Mouse (Mus musculus): ENCODE results near the gene Commd7. TPM values are rescaled to one million over a fixed set of nuclear protein-coding genes. Genes with fewer than 3 reads are reported as not detected.

Gene Commd7
- polyA plus RNA-seq, 1 experiment, result 15.3 TPM

- Histone ChIP-seq H3K27ac (ENCODE audit: insufficient read depth, low read length) (peak overlapping the region; percentile 69), H3K4me3 (ENCODE audit: extremely low read depth, insufficient read depth, insufficient read length) (peak overlapping the region; percentile 84), H3K36me3 (ENCODE audit: control insufficient read depth, insufficient read depth, low read length) (peaks cover 6% of the 10 kb centered on the region), H3K4me1 (ENCODE audit: control insufficient read depth, insufficient read depth, insufficient read length) (no peaks in the 10 kb centered on the region; the same call in 1 of the 2 replicates), H3K27me3 (ENCODE audit: control insufficient read depth, insufficient read depth, low read length) (no peaks in the 10 kb centered on the region)
- WGBS, result 4% methylated on average over 2 of the region's 2 CpGs
- TF ChIP-seq POLR2A (IDR thresholded peaks at IDR 0.05; ENCODE audit: low read depth, low read length), result no peak
- no peak for TF ChIP-seq CTCF (IDR thresholded peaks at IDR 0.05; ENCODE audit: extremely low read depth, insufficient read depth, insufficient read length, insufficient replicate concordance)
- DNase-seq (ENCODE audit: low read depth in 1 of 2, low spot score in 2 of 2), result no peak
Observed at GRCm38 (mm10) chr2:153632871-153633226, 268 bp upstream of the Commd7 start.

GRCm38 (mm10) chr2:153630950-153631349 lies 1.6 kb downstream of the Commd7 start:
- TF ChIP-seq CTCF (IDR thresholded peaks at IDR 0.05; ENCODE audit: extremely low read depth, insufficient read depth, insufficient read length, insufficient replicate concordance) (no peak), POLR2A (IDR thresholded peaks at IDR 0.05; ENCODE audit: low read depth, low read length) (no peak)
- 44% methylated on average over 3 of the region's 3 CpGs for WGBS

GRCm38 (mm10) chr2:153622449-153622848 lies 10.1 kb downstream of the Commd7 start:
- no peak overlapping the region for H3K4me3 ChIP-seq (ENCODE audit: extremely low read depth, insufficient read depth, insufficient read length)
- H3K27ac ChIP-seq (ENCODE audit: insufficient read depth, low read length), result no peak overlapping the region
- peaks cover 50% of the 10 kb centered on the region for H3K36me3 ChIP-seq (ENCODE audit: control insufficient read depth, insufficient read depth, low read length)
- H3K27me3 ChIP-seq (ENCODE audit: control insufficient read depth, insufficient read depth, low read length), result no peaks in the 10 kb centered on the region
- no peaks in the 10 kb centered on the region for H3K4me1 ChIP-seq (ENCODE audit: control insufficient read depth, insufficient read depth, insufficient read length)
- TF ChIP-seq CTCF (IDR thresholded peaks at IDR 0.05; ENCODE audit: extremely low read depth, insufficient read depth, insufficient read length, insufficient replicate concordance), result no peak
- TF ChIP-seq POLR2A (IDR thresholded peaks at IDR 0.05; ENCODE audit: low read depth, low read length), result no peak
- DNase-seq (ENCODE audit: low read depth in 1 of 2, low spot score in 2 of 2), result no peak
- 93% methylated on average over 10 of the region's 10 CpGs for WGBS

More at GRCm38 (mm10) chr2:153630950-153631349, 1.6 kb downstream of the Commd7 start:
- no peaks in the 10 kb centered on the region for H3K27me3 ChIP-seq (ENCODE audit: control insufficient read depth, insufficient read depth, low read length)
- H3K4me1 ChIP-seq (ENCODE audit: control insufficient read depth, insufficient read depth, insufficient read length), result no peaks in the 10 kb centered on the region; the same call in 1 of the 2 replicates
- peaks cover 13% of the 10 kb centered on the region for H3K36me3 ChIP-seq (ENCODE audit: control insufficient read depth, insufficient read depth, low read length)
- H3K4me3 ChIP-seq (ENCODE audit: extremely low read depth, insufficient read depth, insufficient read length), result no peak overlapping the region
- no peak for DNase-seq (ENCODE audit: low read depth in 1 of 2, low spot score in 2 of 2)
- H3K27ac ChIP-seq (ENCODE audit: insufficient read depth, low read length), result no peak overlapping the region

GRCm38 (mm10) chr2:153618889-153619288 lies 13.7 kb downstream of the Commd7 start:
- Histone ChIP-seq H3K27ac (ENCODE audit: insufficient read depth, low read length) (no peak overlapping the region), H3K27me3 (ENCODE audit: control insufficient read depth, insufficient read depth, low read length) (no peaks in the 10 kb centered on the region), H3K4me3 (ENCODE audit: extremely low read depth, insufficient read depth, insufficient read length) (no peak overlapping the region), H3K36me3 (ENCODE audit: control insufficient read depth, insufficient read depth, low read length) (peaks cover 45% of the 10 kb centered on the region), H3K4me1 (ENCODE audit: control insufficient read depth, insufficient read depth, insufficient read length) (no peaks in the 10 kb centered on the region)
- no peak for DNase-seq (ENCODE audit: low read depth in 1 of 2, low spot score in 2 of 2)
- 46% methylated on average over 10 of the region's 10 CpGs for WGBS
- TF ChIP-seq CTCF (IDR thresholded peaks at IDR 0.05; ENCODE audit: extremely low read depth, insufficient read depth, insufficient read length, insufficient replicate concordance) (no peak), POLR2A (IDR thresholded peaks at IDR 0.05; ENCODE audit: low read depth, low read length) (no peak)

GRCm38 (mm10) chr2:153618439-153618838 lies 14.1 kb downstream of the Commd7 start:
- TF ChIP-seq POLR2A (IDR thresholded peaks at IDR 0.05; ENCODE audit: low read depth, low read length) (no peak), CTCF (IDR thresholded peaks at IDR 0.05; ENCODE audit: extremely low read depth, insufficient read depth, insufficient read length, insufficient replicate concordance) (no peak)
- DNase-seq (ENCODE audit: low read depth in 1 of 2, low spot score in 2 of 2), result no peak
- Histone ChIP-seq H3K27ac (ENCODE audit: insufficient read depth, low read length) (no peak overlapping the region), H3K4me3 (ENCODE audit: extremely low read depth, insufficient read depth, insufficient read length) (no peak overlapping the region), H3K36me3 (ENCODE audit: control insufficient read depth, insufficient read depth, low read length) (peaks cover 43% of the 10 kb centered on the region), H3K27me3 (ENCODE audit: control insufficient read depth, insufficient read depth, low read length) (no peaks in the 10 kb centered on the region), H3K4me1 (ENCODE audit: control insufficient read depth, insufficient read depth, insufficient read length) (no peaks in the 10 kb centered on the region)
- WGBS, result 56% methylated on average over 6 of the region's 6 CpGs

GRCm38 (mm10) chr2:153616893-153617292 lies 15.7 kb downstream of the Commd7 start:
- 78% methylated on average over 3 of the region's 3 CpGs for WGBS
- H3K4me1 ChIP-seq (ENCODE audit: control insufficient read depth, insufficient read depth, insufficient read length), result no peaks in the 10 kb centered on the region
- no peak overlapping the region for H3K4me3 ChIP-seq (ENCODE audit: extremely low read depth, insufficient read depth, insufficient read length)
- no peak overlapping the region for H3K27ac ChIP-seq (ENCODE audit: insufficient read depth, low read length)
- H3K36me3 ChIP-seq (ENCODE audit: control insufficient read depth, insufficient read depth, low read length), result peaks cover 32% of the 10 kb centered on the region
- H3K27me3 ChIP-seq (ENCODE audit: control insufficient read depth, insufficient read depth, low read length), result no peaks in the 10 kb centered on the region
- no peak for DNase-seq (ENCODE audit: low read depth in 1 of 2, low spot score in 2 of 2)
- TF ChIP-seq POLR2A (IDR thresholded peaks at IDR 0.05; ENCODE audit: low read depth, low read length), result no peak
- no peak for TF ChIP-seq CTCF (IDR thresholded peaks at IDR 0.05; ENCODE audit: extremely low read depth, insufficient read depth, insufficient read length, insufficient replicate concordance)

- H3K27ac ChIP-seq (ENCODE audit: insufficient read depth, low read length), result no peak overlapping the region
- peaks cover 4% of the 10 kb centered on the region; the same call in 1 of the 2 replicates for H3K4me1 ChIP-seq (ENCODE audit: control insufficient read depth, insufficient read depth, insufficient read length)
- DNase-seq (ENCODE audit: low read depth in 1 of 2, low spot score in 2 of 2), result no peak
- no peak for TF ChIP-seq CTCF (IDR thresholded peaks at IDR 0.05; ENCODE audit: extremely low read depth, insufficient read depth, insufficient read length, insufficient replicate concordance)
- TF ChIP-seq POLR2A (IDR thresholded peaks at IDR 0.05; ENCODE audit: low read depth, low read length), result no peak
- WGBS, result 63% methylated on average over 3 of the region's 3 CpGs
- peaks cover 5% of the 10 kb centered on the region; the same call in 1 of the 2 replicates for H3K36me3 ChIP-seq (ENCODE audit: control insufficient read depth, insufficient read depth, low read length)
- no peaks in the 10 kb centered on the region for H3K27me3 ChIP-seq (ENCODE audit: control insufficient read depth, insufficient read depth, low read length)
- H3K4me3 ChIP-seq (ENCODE audit: extremely low read depth, insufficient read depth, insufficient read length), result no peak overlapping the region
Observed at GRCm38 (mm10) chr2:153612594-153613281, 19.8 kb downstream of the Commd7 start.

All from spleen, adult 2 months (tissue).